Mouse (Mus musculus) forebrain, embryonic 13.5 days (tissue): Measurements from ENCODE around the gene Dach1. TPM values are rescaled to one million over a fixed set of nuclear protein-coding genes. Genes with fewer than 3 reads are reported as not detected.

ENCODE experiments used
- ATAC-seq: fragments of 200-750 bp; cut with Nextera tagmentation; 2 replicates; pipeline ENCODE4 v1.8.0; 2017
- H3K27ac ChIP-seq: fragments of 300-500 bp; sonication (generic); 2 replicates; pipeline ENCODE4 v1.5.1; 2015; ENCODE audit warnings: inconsistent platforms, mild to moderate bottlenecking, moderate library complexity
- H3K27me3 ChIP-seq: fragments of 300-500 bp; sonication (generic); 2 replicates; pipeline ENCODE4 v1.6.1; 2015; ENCODE audit warnings: mild to moderate bottlenecking, inconsistent platforms
- H3K36me3 ChIP-seq: fragments of 300-500 bp; sonication (generic); 2 replicates; pipeline ENCODE4 v1.6.1; 2015; ENCODE audit warnings: mild to moderate bottlenecking, inconsistent platforms; ENCODE audit not compliant: poor library complexity, severe bottlenecking
- H3K4me1 ChIP-seq: fragments of 300-500 bp; sonication (generic); 2 replicates; pipeline ENCODE4 v1.6.1; 2015; ENCODE audit warnings: inconsistent platforms
- H3K4me2 ChIP-seq: fragments of 300-500 bp; sonication (generic); 2 replicates; pipeline ENCODE4 v1.6.1; 2015; ENCODE audit warnings: inconsistent platforms, mild to moderate bottlenecking, moderate library complexity
- H3K4me3 ChIP-seq: fragments of 300-500 bp; sonication (generic); 2 replicates; pipeline ENCODE4 v1.5.1; 2015; ENCODE audit warnings: mild to moderate bottlenecking, inconsistent platforms
- H3K9ac ChIP-seq: fragments of 300-500 bp; sonication (generic); 2 replicates; pipeline ENCODE4 v1.6.1; 2015; ENCODE audit warnings: mild to moderate bottlenecking, inconsistent platforms
- H3K9me3 ChIP-seq: fragments of 300-500 bp; sonication (generic); replicated peaks from 2 replicates; pipeline ENCODE4 v1.6.1; 2016; ENCODE audit warnings: inconsistent platforms
- WGBS: fragments of 180-500 bp; shearing (Covaris S2); methylation state at CpG from one replicate; pipeline ENCODE4 v1.1.7; 2015; 5-methylcytosine and 5-hydroxymethylcytosine counted together
- polyA plus RNA-seq: library from polyadenylated mRNA; unstranded; fragments of >200 nt; fragmentation: Nextera tagmentation; extraction: Ambion mirVana; gene quantifications from 2 replicates; pipeline ENCODE4 v1.2.1, GENCODE M21; 2015

The Dach1 gene
- polyA plus RNA-seq, 1 experiment from 2014 or later: 13.4 TPM

DNA sequence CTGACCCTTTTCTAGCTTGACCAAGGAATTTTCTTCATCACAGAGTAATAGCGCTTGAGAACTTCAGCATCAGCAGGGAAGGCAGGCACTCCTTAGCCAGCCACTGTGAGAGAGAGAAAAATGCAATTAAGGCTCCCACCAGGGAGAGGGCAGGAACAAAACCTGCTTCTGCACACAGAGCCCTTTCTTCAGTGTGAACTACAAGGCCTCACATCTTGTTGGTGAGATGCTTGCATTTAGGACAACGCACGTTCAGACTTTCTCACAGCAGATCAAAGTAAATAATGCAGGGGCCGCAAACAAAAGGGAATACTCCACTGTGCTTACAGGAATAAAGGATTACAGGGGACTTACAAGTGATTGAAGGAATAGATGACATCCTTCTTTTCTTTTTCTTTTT, 74.3 kb downstream of the Dach1 start:
- Histone ChIP-seq H3K36me3 (no peaks in the 10 kb centered on the region), H3K4me3 (no peak overlapping the region), H3K4me1 (peaks cover 13% of the 10 kb centered on the region), H3K27ac (peak overlapping the region; percentile 35; the same call in 1 of the 2 replicates), H3K9ac (no peak overlapping the region), H3K27me3 (no peaks in the 10 kb centered on the region), H3K9me3 (no peaks in the 10 kb centered on the region), H3K4me2 (peak overlapping the region; percentile 2; the same call in 1 of the 2 replicates)
- ATAC-seq: peak; percentile 75; the same call in 1 of the 2 replicates
- WGBS: 4% methylated on average over 4 of the region's 4 CpGs

DNA sequence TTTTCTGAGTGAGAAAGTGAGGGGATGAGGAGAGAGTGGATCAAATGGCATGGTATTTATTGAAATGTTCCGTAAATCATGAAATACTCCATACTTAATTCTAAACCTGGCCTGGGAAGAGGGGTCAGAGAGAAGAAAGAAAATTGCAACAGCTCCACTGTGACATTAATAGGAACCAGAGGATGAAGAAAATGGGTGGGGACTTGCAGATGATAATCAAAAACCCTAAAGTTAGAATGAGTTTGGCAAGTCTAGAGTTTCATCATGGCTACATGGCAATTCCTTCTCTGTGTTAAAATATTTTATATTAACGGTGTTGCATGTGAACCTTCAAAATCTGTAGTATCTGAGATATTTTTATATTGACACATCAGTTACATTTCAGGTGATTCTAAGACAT, 80.3 kb downstream of the Dach1 start:
- H3K27me3 ChIP-seq: no peaks in the 10 kb centered on the region
- H3K36me3 ChIP-seq: no peaks in the 10 kb centered on the region
- H3K27ac ChIP-seq: no peak overlapping the region
- H3K9me3 ChIP-seq: no peaks in the 10 kb centered on the region
- no peak overlapping the region for H3K4me3 ChIP-seq
- ATAC-seq: no peak
- no peak overlapping the region for H3K9ac ChIP-seq
- H3K4me1 ChIP-seq: no peaks in the 10 kb centered on the region
- 92% methylated on average over 2 of the region's 2 CpGs for WGBS
- H3K4me2 ChIP-seq: no peak overlapping the region

DNA sequence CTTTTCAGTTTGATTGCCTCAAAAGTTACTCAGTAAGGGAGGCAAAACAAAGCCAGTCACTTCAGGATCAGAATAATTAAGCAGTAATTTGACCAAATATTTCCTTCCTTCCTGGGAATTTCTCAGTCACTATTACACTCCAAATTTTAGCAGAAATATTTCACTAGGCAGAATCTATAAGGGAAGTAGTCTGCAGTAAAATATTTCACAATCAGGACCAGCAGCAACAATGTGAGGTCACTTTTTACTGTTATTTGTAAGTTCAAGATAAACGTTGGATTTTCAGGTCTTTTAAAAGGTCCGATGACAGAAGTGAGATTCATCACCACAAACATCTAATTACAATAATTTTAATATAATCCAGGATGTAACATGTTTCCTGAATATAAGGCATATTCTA, 82.2 kb downstream of the Dach1 start:
- H3K9me3 ChIP-seq: no peaks in the 10 kb centered on the region
- 73% methylated on average over 2 of the region's 2 CpGs for WGBS
- no peaks in the 10 kb centered on the region for H3K36me3 ChIP-seq
- H3K4me1 ChIP-seq: no peaks in the 10 kb centered on the region; the same call in 1 of the 2 replicates
- H3K27ac ChIP-seq: no peak overlapping the region
- ATAC-seq: no peak
- no peak overlapping the region for H3K9ac ChIP-seq
- no peak overlapping the region for H3K4me2 ChIP-seq
- H3K4me3 ChIP-seq: no peak overlapping the region
- no peaks in the 10 kb centered on the region for H3K27me3 ChIP-seq

DNA sequence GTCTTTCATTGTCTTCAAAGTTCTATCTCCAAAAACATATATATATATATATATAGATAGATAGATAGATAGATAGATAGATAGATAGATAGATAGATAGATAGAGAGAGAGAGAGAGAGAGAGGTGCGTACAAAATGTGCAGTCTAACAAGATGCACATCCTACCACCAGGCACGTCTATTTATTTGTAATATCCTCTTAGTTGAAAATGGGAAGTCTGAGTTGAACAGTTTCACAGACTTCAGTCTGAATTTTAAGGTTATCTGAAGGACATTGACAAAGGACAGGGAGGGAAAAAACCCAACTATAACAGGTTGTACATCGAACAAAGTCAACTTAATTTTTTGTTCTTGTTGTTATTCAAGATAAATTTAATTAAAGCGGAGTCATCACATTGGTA, 82.8 kb downstream of the Dach1 start:
- WGBS: 81% methylated on average over 4 of the region's 4 CpGs
- H3K9me3 ChIP-seq: no peaks in the 10 kb centered on the region
- H3K4me2 ChIP-seq: no peak overlapping the region
- ATAC-seq: no peak
- no peak overlapping the region for H3K4me3 ChIP-seq
- H3K27ac ChIP-seq: no peak overlapping the region
- H3K36me3 ChIP-seq: no peaks in the 10 kb centered on the region
- no peaks in the 10 kb centered on the region; the same call in 1 of the 2 replicates for H3K4me1 ChIP-seq
- H3K27me3 ChIP-seq: no peaks in the 10 kb centered on the region
- no peak overlapping the region for H3K9ac ChIP-seq

DNA sequence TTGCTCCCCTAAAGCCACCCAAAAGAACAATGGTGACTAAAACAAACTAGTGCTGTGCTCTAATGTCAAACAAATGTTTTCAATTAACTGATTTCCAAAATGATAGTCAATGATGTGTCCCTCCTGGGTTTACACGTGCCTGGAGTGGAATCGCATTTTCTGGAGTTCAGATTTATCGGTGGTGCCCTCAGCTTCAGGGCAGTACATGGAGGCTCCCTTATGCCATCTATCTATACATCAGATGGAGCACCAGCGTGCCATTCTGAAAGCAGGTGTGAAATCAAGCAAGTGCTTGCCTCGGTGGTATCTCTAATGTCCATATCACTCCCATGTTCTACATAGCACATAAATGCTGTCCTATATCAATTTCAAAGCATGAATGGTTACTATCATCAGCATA, 84.4 kb downstream of the Dach1 start:
- Histone ChIP-seq H3K4me3 (no peak overlapping the region), H3K4me1 (peaks cover 7% of the 10 kb centered on the region), H3K9ac (no peak overlapping the region), H3K27me3 (peaks cover 3% of the 10 kb centered on the region; the same call in 1 of the 2 replicates), H3K27ac (no peak overlapping the region), H3K36me3 (no peaks in the 10 kb centered on the region), H3K4me2 (no peak overlapping the region), H3K9me3 (no peaks in the 10 kb centered on the region)
- 80% methylated on average over 5 of the region's 5 CpGs for WGBS
- ATAC-seq: no peak

DNA sequence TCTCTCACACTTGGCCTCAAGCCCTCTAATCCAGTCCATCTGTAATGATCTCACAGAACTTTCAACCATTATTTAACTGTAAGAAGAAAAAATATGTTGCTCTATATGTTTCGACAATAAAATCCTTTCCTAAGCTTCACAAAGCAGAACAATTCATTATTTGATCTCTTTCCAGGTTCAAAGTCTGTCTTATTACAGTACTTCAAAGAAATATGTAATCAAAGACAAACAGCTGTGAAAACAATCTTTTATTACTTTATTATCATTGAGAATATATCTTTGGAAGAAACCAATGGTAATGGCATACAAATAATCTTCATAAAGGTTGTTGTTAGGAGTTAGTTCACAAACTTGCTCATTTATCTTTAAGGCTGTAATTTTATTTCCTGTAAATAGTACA, 84.8 kb downstream of the Dach1 start:
- Histone ChIP-seq H3K36me3 (no peaks in the 10 kb centered on the region), H3K27me3 (peaks cover 5% of the 10 kb centered on the region; the same call in 1 of the 2 replicates), H3K4me2 (no peak overlapping the region), H3K4me1 (peaks cover 9% of the 10 kb centered on the region), H3K27ac (no peak overlapping the region), H3K9ac (no peak overlapping the region), H3K9me3 (no peaks in the 10 kb centered on the region), H3K4me3 (no peak overlapping the region)
- WGBS: 69% methylated on average over 1 of the region's 1 CpGs
- ATAC-seq: no peak

DNA sequence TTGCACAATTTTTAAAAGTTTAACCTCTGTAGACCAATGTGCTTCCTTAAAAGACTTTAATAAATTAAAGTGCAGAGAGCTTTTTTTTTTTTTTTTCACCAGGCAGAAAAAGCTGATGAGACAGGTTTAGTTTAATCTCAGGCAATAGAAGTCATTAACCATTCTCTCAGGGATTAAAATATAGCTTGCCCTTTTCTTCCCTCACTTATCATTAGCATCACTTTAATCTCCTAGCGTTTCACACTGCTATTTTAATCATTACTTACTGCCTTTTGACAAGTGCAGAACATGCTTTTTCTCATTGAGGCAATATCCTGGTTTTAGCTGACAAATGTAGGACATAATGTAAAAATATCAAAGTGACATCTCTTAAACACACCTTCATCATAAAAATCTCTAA, 86.1 kb downstream of the Dach1 start:
- Histone ChIP-seq H3K4me1 (peaks cover 9% of the 10 kb centered on the region), H3K4me3 (no peak overlapping the region), H3K36me3 (no peaks in the 10 kb centered on the region), H3K9me3 (no peaks in the 10 kb centered on the region), H3K27ac (no peak overlapping the region), H3K4me2 (no peak overlapping the region), H3K27me3 (peaks cover 5% of the 10 kb centered on the region; the same call in 1 of the 2 replicates), H3K9ac (no peak overlapping the region)
- WGBS: 12% methylated on average over 1 of the region's 1 CpGs
- no peak for ATAC-seq

DNA sequence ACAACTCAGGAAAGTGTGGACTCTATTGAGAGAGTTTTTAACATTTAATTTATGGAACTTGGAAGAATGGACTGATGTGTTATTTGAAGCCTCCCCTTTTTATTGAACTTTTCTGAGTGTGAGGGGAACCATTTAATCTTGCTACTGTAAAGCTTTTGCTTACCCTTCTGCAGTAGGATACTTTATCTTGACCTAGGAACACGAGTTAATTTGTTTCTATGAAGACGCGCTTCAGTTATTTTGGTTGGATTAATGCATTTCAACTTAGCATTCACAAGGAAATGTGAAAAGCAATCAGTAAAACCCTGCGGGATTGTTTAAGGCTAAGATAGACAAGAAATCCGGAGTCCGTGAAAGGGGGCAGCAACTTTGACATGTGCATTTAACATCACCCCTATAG, 89.6 kb downstream of the Dach1 start:
- no peak overlapping the region for H3K4me3 ChIP-seq
- peaks cover 9% of the 10 kb centered on the region for H3K4me1 ChIP-seq
- no peak overlapping the region for H3K9ac ChIP-seq
- no peak overlapping the region for H3K4me2 ChIP-seq
- no peak for ATAC-seq
- no peak overlapping the region for H3K27ac ChIP-seq
- no peaks in the 10 kb centered on the region for H3K9me3 ChIP-seq
- WGBS: 36% methylated on average over 6 of the region's 6 CpGs
- H3K36me3 ChIP-seq: no peaks in the 10 kb centered on the region
- peaks cover 17% of the 10 kb centered on the region for H3K27me3 ChIP-seq

DNA sequence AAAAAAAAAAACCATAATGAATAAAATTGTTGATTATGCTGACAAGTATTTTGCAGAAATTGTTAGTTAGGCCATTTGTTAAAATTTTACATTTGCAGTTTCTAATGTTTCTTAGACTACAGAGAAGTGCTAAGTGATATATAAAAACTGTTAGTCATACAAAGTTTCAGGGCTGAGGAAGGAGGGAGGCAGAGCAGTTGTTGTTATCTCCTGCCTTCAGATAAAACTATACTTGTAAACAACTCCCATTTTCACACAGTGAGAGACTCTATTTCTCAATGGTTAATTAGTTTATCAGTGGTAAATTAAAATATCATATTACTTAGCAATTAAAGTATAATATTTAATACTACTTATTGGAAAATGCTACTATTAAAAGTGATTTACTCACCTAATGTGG, 91.6 kb downstream of the Dach1 start:
- Histone ChIP-seq H3K9ac (no peak overlapping the region), H3K4me2 (no peak overlapping the region), H3K9me3 (no peaks in the 10 kb centered on the region), H3K4me1 (peaks cover 24% of the 10 kb centered on the region), H3K4me3 (no peak overlapping the region), H3K36me3 (no peaks in the 10 kb centered on the region), H3K27me3 (peaks cover 17% of the 10 kb centered on the region), H3K27ac (no peak overlapping the region)
- ATAC-seq: no peak

DNA sequence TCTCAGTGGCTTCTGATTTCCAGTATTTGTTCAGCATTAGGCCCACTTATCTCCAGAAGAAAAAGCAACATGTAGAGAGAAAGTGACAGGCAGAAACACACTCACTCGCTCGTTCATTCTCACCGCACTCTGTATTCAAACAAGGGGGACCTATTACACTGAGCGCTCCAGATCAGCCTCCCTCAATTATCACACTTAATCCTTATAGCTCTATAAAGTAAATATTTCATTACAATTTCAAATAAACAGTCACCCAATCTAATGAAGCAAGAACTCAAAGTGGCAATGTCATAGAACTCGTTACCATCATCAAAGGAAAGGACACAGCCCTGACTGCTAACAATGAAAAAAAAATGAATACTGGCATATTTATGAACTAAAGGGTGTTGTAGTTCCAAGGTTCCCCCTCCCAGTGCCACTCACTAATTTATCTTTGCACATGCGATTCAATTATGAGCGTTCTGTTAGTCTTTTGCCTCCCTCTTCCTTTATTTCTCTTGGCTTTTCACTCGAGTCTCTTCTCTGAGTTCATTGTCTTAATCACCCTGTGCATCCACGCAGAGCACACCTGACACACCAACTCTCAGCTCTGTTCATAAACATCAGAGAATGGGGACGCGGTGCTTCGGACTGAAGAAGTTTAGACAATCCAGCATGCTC, 96.0 kb downstream of the Dach1 start:
- 6% methylated on average over 12 of the region's 12 CpGs for WGBS
- Histone ChIP-seq H3K36me3 (no peaks in the 10 kb centered on the region), H3K4me2 (peak overlapping the region; percentile 54), H3K4me3 (peak overlapping the region; percentile 9), H3K9ac (no peak overlapping the region; the same call in 1 of the 2 replicates), H3K27me3 (peaks cover 12% of the 10 kb centered on the region), H3K9me3 (no peaks in the 10 kb centered on the region), H3K27ac (peak overlapping the region; percentile 54), H3K4me1 (peaks cover 39% of the 10 kb centered on the region)
- peak; percentile 85 for ATAC-seq

DNA sequence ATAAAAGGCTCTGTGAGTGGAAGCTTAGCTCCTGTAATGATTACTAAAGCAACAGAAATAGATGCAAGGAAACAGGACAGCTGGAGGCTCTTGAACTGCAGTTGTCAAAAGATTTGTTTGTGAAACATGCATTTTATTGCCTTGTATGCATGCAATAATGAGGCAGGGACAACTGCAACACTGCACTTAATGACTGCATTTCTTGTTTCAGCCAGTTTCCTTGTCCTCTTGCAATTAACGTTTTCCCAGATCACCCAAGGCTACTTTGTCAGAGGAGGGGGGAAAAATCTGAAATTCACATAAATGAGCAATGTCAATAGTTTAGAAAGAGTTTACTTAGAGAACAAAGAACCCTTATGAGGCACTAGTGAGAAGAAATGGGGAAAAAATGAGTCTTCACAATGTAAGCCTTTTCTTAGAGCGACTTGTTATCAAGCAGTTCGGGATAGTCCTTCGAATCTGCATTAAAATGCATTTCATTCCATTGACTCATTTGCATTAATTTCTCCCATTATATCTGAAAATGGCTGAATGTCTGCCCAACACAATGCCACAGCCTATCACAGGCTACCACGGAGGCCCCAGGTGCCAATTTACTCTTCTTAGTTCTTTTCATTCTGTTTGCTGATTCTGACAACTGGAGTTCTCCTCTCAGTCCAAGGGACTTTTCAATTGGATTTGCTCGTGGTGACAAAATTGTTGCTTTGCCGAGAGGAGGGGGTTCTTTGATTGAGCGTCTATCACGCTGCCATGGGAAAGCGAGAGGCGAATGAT, 96.7 kb downstream of the Dach1 start:
- Histone ChIP-seq H3K36me3 (no peaks in the 10 kb centered on the region), H3K9me3 (no peaks in the 10 kb centered on the region), H3K4me2 (peak overlapping the region; percentile 54), H3K4me3 (peak overlapping the region; percentile 9), H3K27me3 (peaks cover 12% of the 10 kb centered on the region), H3K4me1 (peaks cover 39% of the 10 kb centered on the region), H3K9ac (no peak overlapping the region; the same call in 1 of the 2 replicates), H3K27ac (peak overlapping the region; percentile 54)
- 2% methylated on average over 11 of the region's 11 CpGs for WGBS
- ATAC-seq: peak; percentile 92

DNA sequence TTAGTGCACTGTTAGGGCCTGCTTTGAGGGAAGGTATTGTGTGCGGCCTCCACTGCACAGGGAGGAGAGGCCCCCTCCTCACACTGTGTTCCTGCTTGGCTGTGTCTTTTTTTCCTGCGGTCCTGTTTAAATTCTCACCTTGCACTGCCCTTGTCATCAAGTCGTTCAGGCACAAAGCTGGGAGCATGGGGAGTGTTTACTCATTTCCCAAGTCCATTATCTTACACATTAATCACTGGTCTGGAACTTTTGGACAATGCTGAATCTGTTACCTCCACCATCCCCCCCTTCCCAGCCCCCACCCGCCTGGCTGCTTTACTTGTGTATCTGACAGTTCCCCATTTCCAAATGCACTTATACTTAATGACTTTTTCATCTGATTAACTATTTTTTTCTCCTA, 97.7 kb downstream of the Dach1 start:
- no peak overlapping the region for H3K4me3 ChIP-seq
- no peak overlapping the region for H3K9ac ChIP-seq
- WGBS: 4% methylated on average over 4 of the region's 4 CpGs
- peak; percentile 24; the same call in 1 of the 2 replicates for ATAC-seq
- H3K9me3 ChIP-seq: no peaks in the 10 kb centered on the region
- peaks cover 9% of the 10 kb centered on the region for H3K27me3 ChIP-seq
- peak overlapping the region; percentile 44; the same call in 1 of the 2 replicates for H3K27ac ChIP-seq
- no peaks in the 10 kb centered on the region for H3K36me3 ChIP-seq
- H3K4me2 ChIP-seq: 0 out of 2 replicates have a peak overlapping the region, but pooled peaks have one; percentile 25
- peaks cover 39% of the 10 kb centered on the region for H3K4me1 ChIP-seq
